Mouse (Mus musculus): Measurements from ENCODE around the gene Fibcd1. TPM values are rescaled to one million over a fixed set of nuclear protein-coding genes. Genes with fewer than 3 reads are reported as not detected.

Gene Fibcd1
- polyA plus RNA-seq, 1 experiment, result 0.13 TPM

- H3K36me3 ChIP-seq (ENCODE audit: control insufficient read depth, insufficient read depth), result no peaks in the 10 kb centered on the region
- TF ChIP-seq SRF (IDR thresholded peaks at IDR 0.05; ENCODE audit: control insufficient read depth, insufficient read length, low read depth) (no peak), MYOG (IDR thresholded peaks at IDR 0.05; ENCODE audit: control insufficient read depth in 1 of 3, insufficient read depth in 1 of 3, insufficient read length in 2 of 3, low read depth in 2 of 3) (peak in 2 of 3 experiments; percentile 30 to 76), USF1 (IDR thresholded peaks at IDR 0.05; ENCODE audit: low read depth) (no peak), MYOD1 (IDR thresholded peaks at IDR 0.05; ENCODE audit: control insufficient read depth in 1 of 3, insufficient read length in 2 of 3, low read depth in 2 of 3) (peak in 2 of 3 experiments; percentile 16 to 88), REST (IDR thresholded peaks at IDR 0.05; ENCODE audit: insufficient read depth, insufficient read length) (no peak), TCF12 (IDR thresholded peaks at IDR 0.05; ENCODE audit: insufficient read depth, poor library complexity, severe bottlenecking) (no peak), MAX (IDR thresholded peaks at IDR 0.05; ENCODE audit: low read depth) (no peak), POLR2A (IDR thresholded peaks at IDR 0.05; ENCODE audit: insufficient read length, low read depth) (no peak), E2F4 (IDR thresholded peaks at IDR 0.05; ENCODE audit: insufficient read depth) (no peak), CEBPB (IDR thresholded peaks at IDR 0.05; ENCODE audit: insufficient read depth, poor library complexity, severe bottlenecking) (no peak), POLR2AphosphoS2 (IDR thresholded peaks at IDR 0.05; ENCODE audit: insufficient read length, low read depth) (no peak), TCF3 (IDR thresholded peaks at IDR 0.05; ENCODE audit: insufficient read length, low read depth) (no peak)
These were observed 34.5 kb downstream of the Fibcd1 start for GRCm38 (mm10) chr2:31811086-31811958.

GRCm38 (mm10) chr2:31810444-31810843 is 35.4 kb downstream of the Fibcd1 start, which contains the start of gene Qrfp:
Qrfp (minus strand) TSS chr2:31810580.
- H3ac ChIP-seq (ENCODE audit: control insufficient read depth, insufficient read length), result no peak within 1 kb of the TSS
- no peaks in the 10 kb centered on the region for H3K79me2 ChIP-seq (ENCODE audit: control insufficient read depth, insufficient read depth)
- H3K4me2 ChIP-seq (ENCODE audit: low read depth), result peak within 1 kb of the TSS; percentile 68
- H3K27me3 ChIP-seq (ENCODE audit: control insufficient read depth, insufficient read depth, insufficient read length), result no peaks in the 10 kb centered on the region
- H3K4me3 ChIP-seq, result peak within 1 kb of the TSS; percentile 25
- no peak for TF ChIP-seq POLR2A (IDR thresholded peaks at IDR 0.05; ENCODE audit: insufficient read length, low read depth)
- no peak for TF ChIP-seq TCF3 (IDR thresholded peaks at IDR 0.05; ENCODE audit: insufficient read length, low read depth)
- TF ChIP-seq MYOG (IDR thresholded peaks at IDR 0.05; ENCODE audit: control insufficient read depth in 1 of 3, insufficient read depth in 1 of 3, insufficient read length in 2 of 3, low read depth in 2 of 3), result no peak
- TF ChIP-seq TCF12 (IDR thresholded peaks at IDR 0.05; ENCODE audit: insufficient read depth, poor library complexity, severe bottlenecking), result no peak
- TF ChIP-seq CEBPB (IDR thresholded peaks at IDR 0.05; ENCODE audit: insufficient read depth, poor library complexity, severe bottlenecking), result no peak
- TF ChIP-seq MYOD1 (IDR thresholded peaks at IDR 0.05; ENCODE audit: control insufficient read depth in 1 of 3, insufficient read length in 2 of 3, low read depth in 2 of 3), result no peak
- no peak for TF ChIP-seq POLR2AphosphoS2 (IDR thresholded peaks at IDR 0.05; ENCODE audit: insufficient read length, low read depth)
- no peak for TF ChIP-seq E2F4 (IDR thresholded peaks at IDR 0.05; ENCODE audit: insufficient read depth)
- TF ChIP-seq SRF (IDR thresholded peaks at IDR 0.05; ENCODE audit: control insufficient read depth, insufficient read length, low read depth), result no peak
- TF ChIP-seq USF1 (IDR thresholded peaks at IDR 0.05; ENCODE audit: low read depth), result no peak
- TF ChIP-seq MAX (IDR thresholded peaks at IDR 0.05; ENCODE audit: low read depth), result no peak
- no peak for TF ChIP-seq REST (IDR thresholded peaks at IDR 0.05; ENCODE audit: insufficient read depth, insufficient read length)
- H3K36me3 ChIP-seq (ENCODE audit: control insufficient read depth, insufficient read depth), result no peaks in the 10 kb centered on the region

More at GRCm38 (mm10) chr2:31811086-31811958, 34.5 kb downstream of the Fibcd1 start:
- no peaks in the 10 kb centered on the region for H3K27me3 ChIP-seq (ENCODE audit: control insufficient read depth, insufficient read depth, insufficient read length)
- H3K79me2 ChIP-seq (ENCODE audit: control insufficient read depth, insufficient read depth), result no peaks in the 10 kb centered on the region
- H3K4me3 ChIP-seq, result peak overlapping the region; percentile 25
- peak overlapping the region; percentile 68 for H3K4me2 ChIP-seq (ENCODE audit: low read depth)
- no peak overlapping the region for H3ac ChIP-seq (ENCODE audit: control insufficient read depth, insufficient read length)

- H3K4me3 ChIP-seq, result peak overlapping the region; percentile 25
- no peaks in the 10 kb centered on the region for H3K79me2 ChIP-seq (ENCODE audit: control insufficient read depth, insufficient read depth)
- peak overlapping the region; percentile 68 for H3K4me2 ChIP-seq (ENCODE audit: low read depth)
- TF ChIP-seq E2F4 (IDR thresholded peaks at IDR 0.05; ENCODE audit: insufficient read depth), result no peak
- TF ChIP-seq TCF12 (IDR thresholded peaks at IDR 0.05; ENCODE audit: insufficient read depth, poor library complexity, severe bottlenecking), result no peak
- no peak for TF ChIP-seq MAX (IDR thresholded peaks at IDR 0.05; ENCODE audit: low read depth)
- no peak for TF ChIP-seq POLR2A (IDR thresholded peaks at IDR 0.05; ENCODE audit: insufficient read length, low read depth)
- no peak for TF ChIP-seq MYOD1 (IDR thresholded peaks at IDR 0.05; ENCODE audit: control insufficient read depth in 1 of 3, insufficient read length in 2 of 3, low read depth in 2 of 3)
- no peak for TF ChIP-seq MYOG (IDR thresholded peaks at IDR 0.05; ENCODE audit: control insufficient read depth in 1 of 3, insufficient read depth in 1 of 3, insufficient read length in 2 of 3, low read depth in 2 of 3)
- TF ChIP-seq REST (IDR thresholded peaks at IDR 0.05; ENCODE audit: insufficient read depth, insufficient read length), result no peak
- no peak for TF ChIP-seq POLR2AphosphoS2 (IDR thresholded peaks at IDR 0.05; ENCODE audit: insufficient read length, low read depth)
- no peak for TF ChIP-seq TCF3 (IDR thresholded peaks at IDR 0.05; ENCODE audit: insufficient read length, low read depth)
- TF ChIP-seq CEBPB (IDR thresholded peaks at IDR 0.05; ENCODE audit: insufficient read depth, poor library complexity, severe bottlenecking), result no peak
- no peak for TF ChIP-seq SRF (IDR thresholded peaks at IDR 0.05; ENCODE audit: control insufficient read depth, insufficient read length, low read depth)
- TF ChIP-seq USF1 (IDR thresholded peaks at IDR 0.05; ENCODE audit: low read depth), result no peak
- H3K27me3 ChIP-seq (ENCODE audit: control insufficient read depth, insufficient read depth, insufficient read length), result no peaks in the 10 kb centered on the region
- no peaks in the 10 kb centered on the region for H3K36me3 ChIP-seq (ENCODE audit: control insufficient read depth, insufficient read depth)
- H3ac ChIP-seq (ENCODE audit: control insufficient read depth, insufficient read length), result no peak overlapping the region
These were observed 36.5 kb downstream of the Fibcd1 start for GRCm38 (mm10) chr2:31809358-31809740.

- no peak overlapping the region for H3K4me3 ChIP-seq
- H3K79me2 ChIP-seq (ENCODE audit: control insufficient read depth, insufficient read depth), result no peaks in the 10 kb centered on the region
- H3K36me3 ChIP-seq (ENCODE audit: control insufficient read depth, insufficient read depth), result no peaks in the 10 kb centered on the region
- TF ChIP-seq TCF3 (IDR thresholded peaks at IDR 0.05; ENCODE audit: insufficient read length, low read depth) (no peak), POLR2AphosphoS2 (IDR thresholded peaks at IDR 0.05; ENCODE audit: insufficient read length, low read depth) (no peak), MAX (IDR thresholded peaks at IDR 0.05; ENCODE audit: low read depth) (no peak), POLR2A (IDR thresholded peaks at IDR 0.05; ENCODE audit: insufficient read length, low read depth) (no peak)
- H3ac ChIP-seq (ENCODE audit: control insufficient read depth, insufficient read length), result no peak overlapping the region
- peak overlapping the region; percentile 68 for H3K4me2 ChIP-seq (ENCODE audit: low read depth)
- H3K27me3 ChIP-seq (ENCODE audit: control insufficient read depth, insufficient read depth, insufficient read length), result no peaks in the 10 kb centered on the region
These were observed 37.1 kb downstream of the Fibcd1 start for GRCm38 (mm10) chr2:31808410-31809357.
